Mouse (Mus musculus) Patski (cell line): Measurements from ENCODE around the gene Afg1l. TPM values are rescaled to one million over a fixed set of nuclear protein-coding genes. Genes with fewer than 3 reads are reported as not detected.
A peak's percentile ranks its signal among the peaks of the same experiment; 100 is the strongest.

Experiments used
- ATAC-seq: fragments of 100-300 bp; one replicate; pipeline ENCODE4 v1.8.0; 2021
- CTCF ChIA-PET: fragments of 350-600 bp; sonication (Branson Sonifier 250); formaldehyde crosslinking; loops from one replicate; lab custom pipeline; 2022; ENCODE audit warnings: inconsistent platforms; lab: Charles Lee
- POLR2A ChIA-PET: fragments of 350-600 bp; sonication (Branson Sonifier 250); formaldehyde crosslinking; loops from one replicate; lab custom pipeline; 2022; ENCODE audit warnings: antibody characterized with exemption, inconsistent platforms; lab: Charles Lee
- DNase-seq: peaks from one replicate; pipeline ENCODE4 v3.0.0-alpha.2; 2011; ENCODE audit warnings: low read depth, low spot score
- H3K27me3 ChIP-seq: fragments of 371-371 bp; one replicate; pipeline ENCODE4 v1.5.1; 2021
- CTCF ChIP-seq: fragments of 100-300 bp; IDR thresholded peaks from one replicate; pipeline ENCODE4 v1.5.1; 2021
- in situ Hi-C: fragments of 300-500 bp; cut with MboI; formaldehyde crosslinking; loops from 3 replicates; pipeline ENCODE4 v1.11.1; 2018; ENCODE audit warnings: low pct_unique_long_range_greater_than_20kb, mixed read lengths
- polyA plus RNA-seq: library from polyadenylated mRNA; unstranded; gene quantifications from one replicate; pipeline ENCODE4 v1.2.3, GENCODE M21; 2021

Gene Afg1l
- polyA plus RNA-seq, 1 experiment from 2014 or later: 26.9 TPM

DNA sequence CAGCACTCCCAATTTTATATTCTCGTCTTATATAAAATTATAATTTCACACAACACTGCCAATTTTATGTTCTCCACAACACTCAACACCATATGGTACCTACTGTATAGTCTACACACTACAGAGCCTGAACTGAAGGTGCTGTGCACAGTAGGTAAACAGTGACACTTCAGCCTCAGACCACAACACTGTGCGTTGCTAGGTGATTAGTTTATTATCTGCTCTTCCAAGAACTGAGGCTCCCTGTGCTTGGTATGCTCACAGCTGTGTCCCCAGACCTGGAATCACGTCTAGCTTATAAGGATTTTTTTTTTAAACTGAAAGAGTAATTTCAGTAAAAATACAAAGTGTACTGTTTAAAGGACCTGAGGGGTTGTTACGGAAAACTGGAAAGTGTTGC lies 2.4 kb upstream of the Afg1l start:
- no peaks in the 10 kb centered on the region for H3K27me3 ChIP-seq
- ChIA-PET POLR2A (no interaction called here), CTCF (interaction anchor here (2.2 kb wide), 1 partner anchor 8 kb away, joined by 5 read pairs; no protein-coding TSS in a partner anchor)
- DNase-seq (no peak), ATAC-seq (no peak)
- no peak for TF ChIP-seq CTCF
- in situ Hi-C loops: no loop called here

- TF ChIP-seq CTCF: no peak
- POLR2A ChIA-PET: interaction anchor here (0.5 to 2.1 kb wide), 3 partner anchors 24 to 56 kb away, joined by 3 to 11 read pairs (median 8); partner anchors contain the start of gene Snx3
- in situ Hi-C loops: no loop called here
- CTCF ChIA-PET: interaction anchor here (1.2 kb wide), 1 partner anchor 23 kb away, joined by 3 read pairs; no protein-coding TSS in a partner anchor
- DNase-seq (no peak), ATAC-seq (peak; percentile 48)
- no peaks in the 10 kb centered on the region for H3K27me3 ChIP-seq
Observed at GRCm38 (mm10) chr10:42477550-42478340, 620 bp downstream of the Afg1l start.

- ChIA-PET CTCF (no interaction called here), POLR2A (interaction anchor here (0.6 to 0.8 kb wide), 3 partner anchors 49 to 572 kb away, joined by 3 to 8 read pairs (median 5); no protein-coding TSS in a partner anchor)
- ATAC-seq (no peak), DNase-seq (no peak)
- no peak for TF ChIP-seq CTCF
- in situ Hi-C loops: no loop called here
- H3K27me3 ChIP-seq: no peaks in the 10 kb centered on the region
Observed at GRCm38 (mm10) chr10:42476774-42477475, 1.4 kb downstream of the Afg1l start.

DNA sequence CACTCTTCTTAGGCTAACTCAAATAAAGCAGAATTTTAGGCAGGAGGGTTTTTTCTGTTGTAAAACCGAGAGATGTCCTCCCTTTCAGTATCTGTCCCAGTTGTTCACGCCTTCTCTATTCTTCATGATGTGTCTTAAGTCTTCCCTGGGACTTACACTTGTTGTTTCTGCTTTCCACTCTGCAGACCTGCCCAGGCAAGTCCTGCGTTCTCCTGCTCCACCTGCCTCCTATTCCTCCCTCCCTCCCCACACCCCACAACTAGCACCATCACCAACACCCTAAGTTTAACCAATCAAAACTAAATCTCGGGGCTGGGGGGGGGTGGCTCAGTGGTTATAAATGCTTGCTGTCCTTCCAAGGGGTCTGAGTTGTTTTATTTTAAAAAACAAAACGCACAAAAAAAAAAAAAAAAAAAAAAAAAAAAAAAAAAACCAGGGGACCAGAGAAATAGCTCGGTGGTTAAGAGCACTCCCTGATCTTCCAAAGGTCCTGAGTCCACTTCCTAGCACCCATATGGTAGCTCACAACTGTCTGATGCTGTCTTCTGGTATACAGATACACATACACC lies 3.3 kb downstream of the Afg1l start:
- in situ Hi-C loops: no loop called here
- H3K27me3 ChIP-seq: no peaks in the 10 kb centered on the region
- DNase-seq (no peak), ATAC-seq (no peak)
- TF ChIP-seq CTCF: no peak
- CTCF ChIA-PET: no interaction called here
- POLR2A ChIA-PET: no interaction called here

GRCm38 (mm10) chr10:42464805-42465204 lies 13.6 kb downstream of the Afg1l start:
- CTCF ChIA-PET: no interaction called here
- no peak for TF ChIP-seq CTCF
- no peak for ATAC-seq
- DNase-seq: no peak
- H3K27me3 ChIP-seq: no peaks in the 10 kb centered on the region
- in situ Hi-C loops: no loop called here
- POLR2A ChIA-PET: no interaction called here

- DNase-seq (no peak), ATAC-seq (no peak)
- POLR2A ChIA-PET: no interaction called here
- CTCF ChIA-PET: no interaction called here
- in situ Hi-C loops: no loop called here
- TF ChIP-seq CTCF: no peak
- H3K27me3 ChIP-seq: no peaks in the 10 kb centered on the region
Observed at GRCm38 (mm10) chr10:42464224-42464623, 14.1 kb downstream of the Afg1l start.

DNA sequence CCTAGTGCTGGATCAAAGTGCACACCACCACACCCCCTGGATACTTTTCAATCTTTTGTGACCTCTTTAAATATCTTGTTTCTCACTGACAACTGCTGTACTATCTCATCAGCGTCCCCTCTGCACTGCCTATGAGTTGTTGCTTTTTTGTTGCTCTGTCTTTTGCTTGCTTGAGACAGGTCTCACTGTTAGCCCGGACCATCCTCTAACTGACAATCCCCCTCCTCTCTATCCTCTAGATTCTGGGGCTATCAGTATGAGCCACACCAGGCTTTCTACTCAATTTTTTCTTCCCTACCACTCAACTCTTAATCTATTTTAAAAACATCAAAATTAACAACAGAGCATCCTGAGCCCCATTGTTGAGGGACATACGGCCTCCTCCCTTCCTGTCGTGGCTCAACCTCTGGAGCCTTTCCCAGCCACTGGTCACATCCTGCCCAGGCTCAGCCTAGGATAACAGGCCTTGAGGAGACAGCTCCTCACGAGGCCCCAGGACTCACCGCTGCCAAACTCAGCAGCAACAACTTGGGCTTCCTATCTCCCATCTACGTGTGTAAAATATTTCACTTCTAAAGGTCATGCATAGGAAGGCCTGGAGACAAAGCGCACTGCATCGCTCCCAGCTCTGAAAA lies 20.7 kb downstream of the Afg1l start:
- DNase-seq (no peak), ATAC-seq (no peak)
- no peaks in the 10 kb centered on the region for H3K27me3 ChIP-seq
- ChIA-PET POLR2A (no interaction called here), CTCF (no interaction called here)
- TF ChIP-seq CTCF: no peak
- in situ Hi-C loops: no loop called here

- H3K27me3 ChIP-seq: no peaks in the 10 kb centered on the region
- in situ Hi-C loops: no loop called here
- ChIA-PET POLR2A (no interaction called here), CTCF (no interaction called here)
- no peak for TF ChIP-seq CTCF
- DNase-seq: no peak
- ATAC-seq: no peak
Observed at GRCm38 (mm10) chr10:42455981-42456380, 22.4 kb downstream of the Afg1l start.

- ChIA-PET POLR2A (no interaction called here), CTCF (interaction anchor here (0.9 to 1.7 kb wide), 3 partner anchors 15 to 25 kb away, joined by 3 to 5 read pairs (median 3); partner anchors contain the start of gene Afg1l)
- in situ Hi-C loops: no loop called here
- no peak for TF ChIP-seq CTCF
- ATAC-seq: no peak
- H3K27me3 ChIP-seq: no peaks in the 10 kb centered on the region
- DNase-seq: no peak
Observed at GRCm38 (mm10) chr10:42454690-42455089, 23.7 kb downstream of the Afg1l start.

DNA sequence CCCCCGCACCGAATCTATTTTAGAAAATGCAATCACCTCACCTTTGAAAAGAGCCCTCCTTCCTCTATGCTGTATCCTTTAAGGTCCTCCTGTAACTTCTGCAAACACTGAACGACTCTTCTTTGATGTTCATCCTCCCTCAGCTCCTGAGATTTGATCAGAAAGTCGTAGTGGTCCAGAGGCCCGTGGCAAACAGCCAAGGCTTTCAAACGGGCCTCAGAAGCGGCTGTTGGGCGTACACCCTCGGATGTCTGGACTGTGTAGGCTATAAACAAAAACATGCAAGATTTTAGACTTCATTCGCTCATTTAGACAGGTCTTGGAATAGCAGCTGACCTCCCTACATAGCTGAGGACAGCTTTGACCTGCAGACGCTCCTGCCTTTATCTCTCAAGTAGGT lies 24.1 kb downstream of the Afg1l start:
- CTCF ChIA-PET: interaction anchor here (0.9 to 1.7 kb wide), 3 partner anchors 14 to 25 kb away, joined by 3 to 5 read pairs (median 3); partner anchors contain the start of gene Afg1l
- DNase-seq: no peak

More for the DNA sequence above, 24.1 kb downstream of the Afg1l start:
- TF ChIP-seq CTCF: no peak
- H3K27me3 ChIP-seq: no peaks in the 10 kb centered on the region
- POLR2A ChIA-PET: no interaction called here
- no peak for ATAC-seq
- in situ Hi-C loops: no loop called here
